Mouse (Mus musculus) CH12.LX (cell line): Measurements from ENCODE around the gene 1600002K03Rik.

Source experiments
- MXI1 ChIP-seq: IDR thresholded peaks from 2 replicates; pipeline ENCODE4 v1.6.1; 2011; ENCODE audit warnings: mild to moderate bottlenecking, low read depth, low read length, improper control_type of control experiment
- USF1 ChIP-seq: IDR thresholded peaks from 2 replicates; pipeline ENCODE4 v1.6.1; 2014; ENCODE audit warnings: low read depth, mild to moderate bottlenecking, inconsistent platforms, low read length, improper control_type of control experiment
- ZKSCAN1 ChIP-seq: IDR thresholded peaks from 2 replicates; pipeline ENCODE4 v1.6.1; 2012; ENCODE audit warnings: low read depth, inconsistent platforms, low read length, improper control_type of control experiment, borderline replicate concordance

- TF ChIP-seq USF1: no peak
- TF ChIP-seq ZKSCAN1: no peak
- TF ChIP-seq MXI1: no peak
Observed at GRCm38 (mm10) chr10:80173955-80174640, 1.4 kb downstream of the 1600002K03Rik start.
